Mouse (Mus musculus): ENCODE results near the gene Ifitm5. TPM values are rescaled to one million over a fixed set of nuclear protein-coding genes. Genes with fewer than 3 reads are reported as not detected.

Ifitm5 gene
- polyA plus RNA-seq, 1 experiment from 2014 or later: 0.39 TPM

DNA sequence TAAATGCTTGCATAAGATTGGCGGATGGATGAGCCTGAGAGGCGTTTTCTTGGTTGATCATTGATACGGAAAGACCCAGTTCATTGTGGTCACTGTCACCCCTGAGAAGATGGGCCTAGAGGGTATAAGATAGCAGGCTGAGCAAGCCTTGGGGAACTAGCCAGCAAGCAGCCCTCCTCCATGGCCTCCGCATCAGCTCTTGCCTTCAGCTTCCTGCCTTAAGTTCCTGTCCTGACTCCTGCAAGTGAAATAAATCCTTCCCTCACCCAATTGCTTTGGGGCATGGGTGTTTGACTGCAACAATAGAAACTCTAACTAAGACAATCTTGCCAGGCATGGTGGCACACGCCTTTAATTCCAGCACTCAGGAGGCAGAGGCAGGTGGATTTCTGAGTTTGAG, 9.9 kb upstream of the Ifitm5 start:
- H3K4me1 ChIP-seq (replicated peaks): peaks cover 17% of the 10 kb centered on the region
- 47% methylated on average over 5 of the region's 5 CpGs for WGBS (ENCODE audit: insufficient replicate concordance)
- no peak overlapping the region for H3K4me2 ChIP-seq
- no peaks in the 10 kb centered on the region for H3K36me3 ChIP-seq (replicated peaks)
- ATAC-seq (ENCODE audit: insufficient read depth): no peak
- no peaks in the 10 kb centered on the region for H3K9me3 ChIP-seq (replicated peaks)
- no peak overlapping the region for H3K4me3 ChIP-seq (replicated peaks)
- no peak overlapping the region for H3K9ac ChIP-seq
- H3K27ac ChIP-seq (replicated peaks): no peak overlapping the region
- no peaks in the 10 kb centered on the region for H3K27me3 ChIP-seq

DNA sequence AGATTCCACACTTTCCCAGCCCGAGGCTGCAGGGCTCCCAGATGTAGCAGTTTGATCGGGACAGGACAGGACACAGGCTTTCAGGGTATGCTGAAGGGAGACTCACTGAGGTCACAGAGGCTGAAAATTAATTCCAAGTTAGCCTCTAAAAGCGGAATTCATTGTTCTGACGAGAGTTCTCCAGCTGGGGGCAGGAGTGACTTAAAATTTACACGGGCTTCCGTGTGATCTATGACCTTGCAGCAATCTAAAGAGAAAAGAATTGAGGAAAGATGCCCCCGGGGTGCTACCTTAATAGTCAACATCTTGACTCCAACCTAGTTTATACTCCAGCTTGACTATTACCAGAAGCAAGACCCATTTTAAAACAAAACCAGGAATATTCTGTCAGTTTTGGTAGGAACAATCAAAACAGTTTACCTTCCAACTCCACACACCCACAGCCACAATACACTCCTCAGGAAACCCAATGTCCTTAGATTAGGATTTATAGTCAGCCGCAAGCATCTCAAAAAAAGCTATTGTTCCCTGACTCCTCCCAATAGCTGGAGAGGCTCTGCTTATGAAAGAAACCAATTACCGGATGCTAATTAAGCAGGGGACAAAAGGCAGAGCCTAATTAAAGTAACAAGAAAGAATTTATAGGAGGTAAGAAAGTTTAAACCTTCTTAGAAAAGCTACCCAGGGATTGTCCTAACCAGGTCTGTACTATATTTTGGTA, 9.2 kb upstream of the Ifitm5 start:
- Histone ChIP-seq H3K9ac (no peak overlapping the region), H3K27ac (replicated peaks) (no peak overlapping the region), H3K4me1 (replicated peaks) (peaks cover 24% of the 10 kb centered on the region), H3K36me3 (replicated peaks) (no peaks in the 10 kb centered on the region), H3K27me3 (no peaks in the 10 kb centered on the region), H3K4me2 (no peak overlapping the region), H3K4me3 (replicated peaks) (no peak overlapping the region), H3K9me3 (replicated peaks) (no peaks in the 10 kb centered on the region)
- WGBS (ENCODE audit: insufficient replicate concordance): 8% methylated on average over 9 of the region's 9 CpGs
- ATAC-seq (ENCODE audit: insufficient read depth): no peak

DNA sequence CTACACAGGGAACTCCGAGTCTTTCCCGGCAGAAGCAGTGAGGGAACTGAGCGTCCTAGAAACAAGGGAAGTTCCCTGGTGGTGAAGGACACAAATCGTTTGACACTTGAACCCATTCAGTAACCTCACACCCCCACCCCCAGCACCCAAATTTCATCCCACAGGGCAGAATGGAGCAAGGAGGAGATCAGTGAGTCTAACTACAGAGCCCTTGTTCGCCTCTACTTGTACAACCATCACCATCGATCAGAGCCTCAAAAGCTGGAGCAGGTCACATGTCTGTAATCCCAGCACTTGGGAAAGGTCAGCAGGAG, 6.4 kb upstream of the Ifitm5 start:
- no peak for ATAC-seq (ENCODE audit: insufficient read depth)
- 0 out of 2 replicates have a peak, but pooled peaks cover 4% of the 10 kb centered on the region for H3K36me3 ChIP-seq (replicated peaks)
- H3K4me1 ChIP-seq (replicated peaks): peaks cover 49% of the 10 kb centered on the region
- no peak overlapping the region for H3K9ac ChIP-seq
- no peaks in the 10 kb centered on the region for H3K9me3 ChIP-seq (replicated peaks)
- peak overlapping the region; percentile 65; the same call in 1 of the 2 replicates for H3K4me2 ChIP-seq
- no peak overlapping the region for H3K4me3 ChIP-seq (replicated peaks)
- 43% methylated on average over 6 of the region's 6 CpGs for WGBS (ENCODE audit: insufficient replicate concordance)
- H3K27me3 ChIP-seq: no peaks in the 10 kb centered on the region
- H3K27ac ChIP-seq (replicated peaks): peak overlapping the region; percentile 77

DNA sequence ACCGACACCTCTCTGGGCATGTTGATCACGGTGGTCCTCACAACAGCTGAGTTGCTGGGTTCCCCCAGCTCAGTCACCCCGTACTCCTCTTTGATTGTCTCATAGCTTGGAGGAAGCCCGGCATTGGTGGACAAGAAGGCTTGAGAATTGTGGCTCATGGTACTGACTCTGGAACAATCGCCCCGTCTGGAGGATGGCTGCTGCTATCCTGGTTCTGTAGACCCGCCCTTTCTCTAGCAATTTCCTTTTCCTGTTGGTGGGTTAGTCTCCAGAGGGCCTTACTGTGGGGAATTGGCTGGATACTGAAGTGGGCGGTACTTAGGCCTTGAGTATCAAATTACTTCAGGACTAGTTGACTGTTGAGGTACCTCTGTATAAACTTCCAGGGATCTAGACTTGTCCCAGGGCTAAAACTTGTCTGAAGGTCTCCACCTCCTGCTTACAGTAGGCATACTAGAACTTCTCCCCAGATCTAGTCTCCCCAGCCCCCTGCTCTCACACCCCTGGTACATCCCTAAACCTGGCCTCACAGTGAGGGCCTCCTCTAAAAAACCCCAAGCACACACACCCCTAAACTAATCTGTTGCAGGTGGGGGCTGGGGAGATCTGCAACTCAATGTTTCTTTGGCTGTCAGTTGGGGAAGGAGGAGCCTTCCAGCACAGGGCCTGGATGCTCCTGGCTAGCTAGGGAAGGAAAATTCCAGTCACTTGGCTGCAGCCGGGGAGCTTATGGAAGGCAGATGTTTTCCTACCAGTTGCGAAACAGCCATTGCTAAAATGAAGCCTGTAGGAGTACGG, 5.9 kb upstream of the Ifitm5 start, which contains the start of the genes Gm45717 and Ifitm2:
Gene Gm45717 (minus strand): TSS at position 180 of the 798 bp plus-strand sequence.
Gene Ifitm2 (minus strand): TSS at position 230 of the 798 bp plus-strand sequence.
- Histone ChIP-seq H3K36me3 (replicated peaks) (0 out of 2 replicates have a peak, but pooled peaks cover 4% of the 10 kb centered on the region), H3K9ac (peak within 1 kb of the TSS; percentile 37; the same call in 1 of the 2 replicates), H3K9me3 (replicated peaks) (no peaks in the 10 kb centered on the region), H3K27me3 (no peaks in the 10 kb centered on the region), H3K4me3 (replicated peaks) (peak within 1 kb of the TSS; percentile 56), H3K4me1 (replicated peaks) (peaks cover 54% of the 10 kb centered on the region), H3K27ac (replicated peaks) (peak within 1 kb of the TSS; percentile 77), H3K4me2 (peak within 1 kb of the TSS; percentile 65)
- ATAC-seq (ENCODE audit: insufficient read depth): peak; percentile 70
- WGBS (ENCODE audit: insufficient replicate concordance): 13% methylated on average over 11 of the region's 11 CpGs

DNA sequence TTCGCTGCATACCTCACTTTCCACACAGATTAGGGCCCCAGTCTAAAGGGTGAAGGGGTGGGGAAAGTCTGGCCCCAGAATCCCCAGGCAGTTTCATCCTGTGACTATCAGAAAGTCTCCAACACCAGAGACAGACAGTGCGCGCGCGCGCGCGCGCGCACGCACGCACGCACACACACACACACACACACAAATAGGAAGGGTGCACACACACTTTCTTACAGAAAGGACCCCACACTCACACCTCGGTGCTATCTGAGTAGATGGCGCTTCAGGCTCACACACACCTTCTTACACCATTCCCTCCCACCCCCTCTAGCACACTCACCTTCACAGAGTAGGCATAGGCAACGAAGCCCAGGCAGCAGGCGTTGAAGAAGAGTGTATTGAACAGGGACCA, 5.3 kb upstream of the Ifitm5 start:
- Histone ChIP-seq H3K9me3 (replicated peaks) (no peaks in the 10 kb centered on the region), H3K9ac (peak overlapping the region; percentile 37; the same call in 1 of the 2 replicates), H3K4me2 (peak overlapping the region; percentile 65), H3K36me3 (replicated peaks) (0 out of 2 replicates have a peak, but pooled peaks cover 4% of the 10 kb centered on the region), H3K27me3 (no peaks in the 10 kb centered on the region), H3K4me1 (replicated peaks) (peaks cover 60% of the 10 kb centered on the region), H3K27ac (replicated peaks) (peak overlapping the region; percentile 77), H3K4me3 (replicated peaks) (peak overlapping the region; percentile 56)
- WGBS (ENCODE audit: insufficient replicate concordance): 1% methylated on average over 17 of the region's 17 CpGs
- ATAC-seq (ENCODE audit: insufficient read depth): peak; percentile 29

DNA sequence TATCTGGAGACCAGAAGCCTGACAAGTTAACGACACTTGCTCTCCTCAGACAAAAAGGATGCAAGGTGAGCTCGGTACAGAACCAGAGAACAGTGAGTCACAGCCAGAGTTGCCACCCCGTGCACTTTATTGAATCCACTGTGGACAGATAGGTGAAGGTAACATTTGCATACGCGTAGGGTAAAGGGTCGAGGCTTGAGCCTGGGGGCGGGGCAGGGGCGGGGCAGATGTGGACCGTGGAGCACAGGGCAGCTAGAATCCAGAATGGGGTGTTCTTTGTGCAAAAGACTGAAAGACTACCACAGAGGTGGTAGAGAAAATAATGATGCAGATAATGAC, 4.6 kb upstream of the Ifitm5 start:
- 5% methylated on average over 9 of the region's 9 CpGs for WGBS (ENCODE audit: insufficient replicate concordance)
- no peak for ATAC-seq (ENCODE audit: insufficient read depth)

DNA sequence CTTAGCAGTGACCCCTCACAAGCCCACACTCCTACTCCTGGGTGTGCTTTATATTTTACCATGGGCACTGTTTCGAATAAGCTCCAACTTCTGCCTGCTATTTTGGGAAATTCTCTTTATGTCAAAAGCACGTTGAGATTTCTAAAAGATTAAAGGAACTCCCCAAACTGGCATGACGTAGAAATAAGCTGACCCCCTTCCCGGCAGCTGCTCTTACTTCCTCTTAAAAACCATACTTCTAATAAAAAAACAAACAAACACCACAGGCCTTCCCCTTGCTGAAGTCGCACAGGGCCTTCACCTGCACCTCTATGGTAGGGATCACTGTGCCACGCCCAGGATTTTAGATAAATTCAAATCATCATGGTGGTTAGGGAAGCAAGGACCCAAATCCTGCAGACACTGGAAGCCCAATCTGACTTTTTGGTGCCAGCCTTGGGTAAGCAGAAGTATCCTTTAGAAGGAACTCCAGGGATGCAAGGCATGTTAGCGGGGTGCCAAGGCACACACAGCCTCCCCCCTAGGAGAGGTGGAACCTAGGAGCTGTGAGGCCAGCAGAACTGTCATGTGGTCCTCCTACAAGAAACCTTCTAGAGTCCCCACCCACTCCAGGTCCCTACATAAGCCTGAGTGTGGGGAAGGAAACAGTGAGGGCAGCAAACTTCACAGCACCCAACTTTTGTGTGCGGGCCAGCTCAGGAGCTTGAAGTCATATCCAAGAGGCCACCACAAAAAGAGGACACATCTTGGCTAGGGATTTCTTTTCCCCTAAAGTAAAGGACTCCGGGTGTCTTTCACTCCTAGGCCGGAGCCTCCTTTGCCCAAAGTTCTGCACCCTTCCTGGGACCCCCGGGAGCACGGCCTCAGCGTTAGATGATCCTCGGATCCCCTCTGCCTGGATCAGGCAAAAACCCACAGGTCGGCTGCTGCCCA, 4.0 kb upstream of the Ifitm5 start:
- 33% methylated on average over 15 of the region's 15 CpGs for WGBS (ENCODE audit: insufficient replicate concordance)
- peak overlapping the region; percentile 66 for H3K27ac ChIP-seq (replicated peaks)
- no peaks in the 10 kb centered on the region for H3K27me3 ChIP-seq
- H3K4me2 ChIP-seq: peak overlapping the region; percentile 65
- peaks cover 62% of the 10 kb centered on the region for H3K4me1 ChIP-seq (replicated peaks)
- ATAC-seq (ENCODE audit: insufficient read depth): no peak
- peak overlapping the region; percentile 56 for H3K4me3 ChIP-seq (replicated peaks)
- H3K36me3 ChIP-seq (replicated peaks): peaks cover 16% of the 10 kb centered on the region; the same call in 1 of the 2 replicates
- H3K9me3 ChIP-seq (replicated peaks): no peaks in the 10 kb centered on the region
- peak overlapping the region; percentile 2; the same call in 1 of the 2 replicates for H3K9ac ChIP-seq

More for the DNA sequence above, 4.6 kb upstream of the Ifitm5 start:
- Histone ChIP-seq H3K9me3 (replicated peaks) (no peaks in the 10 kb centered on the region), H3K4me2 (peak overlapping the region; percentile 65), H3K4me1 (replicated peaks) (peaks cover 62% of the 10 kb centered on the region), H3K27ac (replicated peaks) (peak overlapping the region; percentile 66), H3K9ac (0 out of 2 replicates have a peak overlapping the region, but pooled peaks have one; percentile 2), H3K27me3 (no peaks in the 10 kb centered on the region), H3K36me3 (replicated peaks) (peaks cover 10% of the 10 kb centered on the region; the same call in 1 of the 2 replicates), H3K4me3 (replicated peaks) (peak overlapping the region; percentile 56)

DNA sequence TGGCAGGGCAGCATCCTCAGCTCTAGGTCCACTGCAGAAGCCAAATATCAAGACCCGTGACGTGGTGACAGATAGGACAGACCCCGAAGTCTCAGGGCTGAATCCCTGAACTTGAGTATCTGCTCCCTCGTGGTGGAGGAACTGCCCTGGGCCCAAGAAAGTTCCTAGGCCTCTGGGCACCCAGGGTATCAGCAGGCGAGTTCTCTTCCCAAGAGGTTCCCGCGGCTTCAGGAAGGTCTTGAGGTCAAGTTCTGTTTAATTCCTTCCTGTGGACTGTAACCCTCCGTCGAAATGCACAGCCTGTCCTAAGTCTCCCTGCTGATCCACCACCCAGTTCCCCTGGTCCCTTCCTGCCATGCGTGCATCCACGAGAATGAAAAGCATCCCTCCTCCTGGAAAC, 3.0 kb upstream of the Ifitm5 start:
- Histone ChIP-seq H3K27ac (replicated peaks) (no peak overlapping the region), H3K4me3 (replicated peaks) (no peak overlapping the region), H3K36me3 (replicated peaks) (peaks cover 23% of the 10 kb centered on the region; the same call in 1 of the 2 replicates), H3K4me1 (replicated peaks) (peaks cover 62% of the 10 kb centered on the region), H3K9me3 (replicated peaks) (no peaks in the 10 kb centered on the region), H3K27me3 (no peaks in the 10 kb centered on the region), H3K4me2 (no peak overlapping the region; the same call in 1 of the 2 replicates), H3K9ac (no peak overlapping the region)
- 46% methylated on average over 11 of the region's 11 CpGs for WGBS (ENCODE audit: insufficient replicate concordance)
- ATAC-seq (ENCODE audit: insufficient read depth): no peak

DNA sequence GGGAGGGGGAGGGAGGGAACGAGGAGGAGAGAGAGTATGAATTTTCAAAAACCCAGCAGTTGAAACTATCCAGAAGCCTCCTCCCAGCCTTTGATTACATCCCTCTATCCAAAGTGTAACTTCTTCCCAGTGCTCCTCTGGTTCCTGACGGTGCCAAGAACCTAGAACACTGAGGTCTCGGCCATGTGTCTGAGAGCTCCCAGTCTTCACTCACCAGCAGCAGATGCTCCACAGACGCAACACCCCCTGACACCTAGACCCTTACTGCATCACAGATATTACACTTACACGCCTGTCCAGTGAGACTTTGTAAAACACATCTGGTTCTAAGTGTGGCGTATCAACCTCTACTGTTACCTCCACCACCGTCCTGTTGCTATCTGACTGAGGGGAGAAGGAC, 2.4 kb upstream of the Ifitm5 start:
- H3K9me3 ChIP-seq (replicated peaks): no peaks in the 10 kb centered on the region
- no peak overlapping the region for H3K4me3 ChIP-seq (replicated peaks)
- peaks cover 28% of the 10 kb centered on the region; the same call in 1 of the 2 replicates for H3K36me3 ChIP-seq (replicated peaks)
- H3K4me2 ChIP-seq: no peak overlapping the region
- H3K9ac ChIP-seq: no peak overlapping the region
- peaks cover 69% of the 10 kb centered on the region for H3K4me1 ChIP-seq (replicated peaks)
- no peaks in the 10 kb centered on the region for H3K27me3 ChIP-seq
- 67% methylated on average over 7 of the region's 7 CpGs for WGBS (ENCODE audit: insufficient replicate concordance)
- no peak for ATAC-seq (ENCODE audit: insufficient read depth)
- no peak overlapping the region for H3K27ac ChIP-seq (replicated peaks)

DNA sequence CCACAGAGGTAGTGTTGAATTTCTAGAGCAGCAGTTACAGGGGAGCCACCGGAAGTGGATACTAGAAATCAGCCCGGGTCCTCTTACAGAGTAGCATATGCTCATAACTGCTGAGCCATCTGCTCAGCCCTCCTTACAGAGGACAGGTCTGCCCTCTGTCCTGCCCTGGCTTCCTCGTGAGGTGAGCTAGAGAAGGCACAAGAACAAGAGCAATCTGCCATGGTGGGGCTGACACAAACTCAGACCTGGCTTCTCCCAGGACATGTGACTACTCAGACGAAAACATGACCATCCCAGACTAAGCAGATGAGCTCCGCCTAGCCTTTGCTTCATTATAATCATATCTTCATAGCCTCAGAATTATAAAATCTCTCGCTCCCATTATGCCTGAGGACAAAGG, 1.7 kb upstream of the Ifitm5 start:
- Histone ChIP-seq H3K4me1 (replicated peaks) (peaks cover 72% of the 10 kb centered on the region), H3K36me3 (replicated peaks) (peaks cover 28% of the 10 kb centered on the region; the same call in 1 of the 2 replicates), H3K9ac (no peak overlapping the region), H3K9me3 (replicated peaks) (no peaks in the 10 kb centered on the region), H3K4me3 (replicated peaks) (no peak overlapping the region), H3K4me2 (no peak overlapping the region), H3K27me3 (no peaks in the 10 kb centered on the region), H3K27ac (replicated peaks) (no peak overlapping the region)
- WGBS (ENCODE audit: insufficient replicate concordance): 61% methylated on average over 6 of the region's 6 CpGs
- ATAC-seq (ENCODE audit: insufficient read depth): no peak

All from liver, embryonic 15.5 days (tissue).